Comparison of ENCODE assay signal across 8 mouse cellular contexts in the genomic region with DNA sequence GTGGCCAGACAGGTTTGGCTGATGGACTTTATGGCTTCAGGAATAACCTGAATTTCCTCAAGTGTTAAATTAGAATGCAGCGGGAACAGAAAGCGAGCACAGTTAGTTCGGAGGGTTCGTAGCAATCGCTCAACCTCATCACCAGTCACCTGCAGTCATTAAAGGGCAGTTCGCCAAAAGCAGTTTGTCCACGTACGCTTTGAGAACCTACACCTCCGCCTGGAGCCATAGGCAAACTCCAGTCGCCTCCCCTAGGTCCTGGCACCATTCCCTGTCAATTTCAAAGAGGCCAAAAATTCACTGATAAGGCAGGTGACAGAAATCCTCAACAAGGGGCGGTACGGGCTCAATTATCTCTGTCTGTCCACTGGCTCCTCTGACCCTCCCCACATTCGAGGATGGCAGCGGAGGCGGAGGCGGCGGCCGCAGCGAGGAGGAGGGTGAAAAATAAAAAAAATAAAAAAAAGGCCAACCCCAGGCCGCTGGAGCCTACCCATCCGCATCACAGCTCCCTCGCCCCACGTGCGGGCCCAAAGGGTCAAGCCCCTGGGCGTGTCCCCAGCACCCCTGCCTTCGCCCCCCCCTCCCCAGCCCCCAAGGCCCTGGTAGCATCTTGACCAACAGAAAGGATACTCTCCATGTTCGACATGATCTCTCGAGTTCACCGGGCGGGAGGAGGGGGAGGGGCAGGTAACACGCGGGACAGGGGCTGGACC. TPM values are rescaled to one million over a fixed set of nuclear protein-coding genes. Genes with fewer than 3 reads are reported as not detected.
DNase-seq lines count a peak whose midpoint lies in the region; ATAC-seq lines count a peak whose summit lies in the region.

No protein-coding gene starts in this region.

- peak; percentile 39 for ATAC-seq in frontal cortex, adult (ENCODE audit: low TSS enrichment)
- peak; percentile 35 for ATAC-seq in hindbrain, embryonic 16.5 days

- no peaks in the 10 kb centered on the region for H3K9me3 ChIP-seq in hindbrain, embryonic 16.5 days (ENCODE audit: control insufficient read depth, low read length)
- no peaks in the 10 kb centered on the region for H3K9me3 ChIP-seq in midbrain, embryonic 10.5 days (replicated peaks)

- peak overlapping the region; percentile 60 for H3K4me3 ChIP-seq in hindbrain, embryonic 16.5 days (ENCODE audit: low read length)
- peak overlapping the region; percentile 63 for H3K4me3 ChIP-seq in midbrain, embryonic 10.5 days

- no peaks in the 10 kb centered on the region for H3K4me1 ChIP-seq in hindbrain, embryonic 16.5 days (ENCODE audit: control insufficient read depth, insufficient read depth, low read depth, low read length)
- H3K4me1 ChIP-seq in midbrain, embryonic 10.5 days = no peaks in the 10 kb centered on the region

- H3K36me3 ChIP-seq in hindbrain, embryonic 16.5 days (ENCODE audit: control insufficient read depth, insufficient read depth, low read length) = no peaks in the 10 kb centered on the region
- no peaks in the 10 kb centered on the region for H3K36me3 ChIP-seq in midbrain, embryonic 10.5 days

- peak; percentile 5 for DNase-seq in layer of hippocampus, adult 11-12 months (ENCODE audit: low spot score)
- DNase-seq in layer of hippocampus, adult 9-10 months (ENCODE audit: low spot score) = no peak
- peak; percentile 52 for DNase-seq in cerebellum, adult 8-10 months
- DNase-seq in left cerebral cortex, postnatal 36 days (ENCODE audit: low spot score in 2 of 2) = peak; percentile 7 to 18
- no peak for DNase-seq in midbrain, embryonic 10.5 days (ENCODE audit: low spot score)
- peak; percentile 26 to 30 for DNase-seq in spleen, postnatal 10 days (ENCODE audit: low spot score in 2 of 2)

- H3K9ac ChIP-seq in hindbrain, embryonic 16.5 days (ENCODE audit: low read depth, low read length) = peak overlapping the region; percentile 76

- H3K4me2 ChIP-seq in hindbrain, embryonic 16.5 days (ENCODE audit: low read length) = peak overlapping the region; percentile 50

- 20% methylated on average over 31 of the region's 32 CpGs for WGBS in hindbrain, embryonic 16.5 days
- 29% methylated on average over 32 of the region's 32 CpGs for WGBS in midbrain, embryonic 10.5 days

- peak overlapping the region; percentile 59 for H3K27ac ChIP-seq in hindbrain, embryonic 16.5 days (ENCODE audit: low read depth, low read length)
- peak overlapping the region; percentile 85 for H3K27ac ChIP-seq in midbrain, embryonic 10.5 days (replicated peaks)

- intact Hi-C loops in left cerebral cortex, postnatal 36 days (cut with DNase I) = loop anchor here (5.0 kb wide), 1 partner anchor 722 kb away; no protein-coding TSS in a partner anchor

- no peaks in the 10 kb centered on the region for H3K27me3 ChIP-seq in hindbrain, embryonic 16.5 days (replicated peaks; ENCODE audit: control insufficient read depth, insufficient read depth, low read length)
- no peaks in the 10 kb centered on the region for H3K27me3 ChIP-seq in midbrain, embryonic 10.5 days (ENCODE audit: low read depth, poor library complexity, severe bottlenecking)

RNA-seq across cellular contexts. Expression of a gene that starts 0.5 kb away (rescaled TPM):
- 23.3 and 23.5 TPM in 2 replicates for polyA plus RNA-seq in hindbrain, embryonic 16.5 days (2015; fragmentation: Nextera tagmentation; extraction: Ambion mirVana)
- 10 to 100 TPM; 30.4 to 36.3 TPM for total RNA-seq in left cerebral cortex, postnatal 36 days (2021)
- polyA plus RNA-seq in midbrain, embryonic 10.5 days (2016; fragmentation: Nextera tagmentation; extraction: Ambion mirVana) = 6.9 TPM in 2 replicates

RNA-seq across cellular contexts. Expression of a gene that starts 23.3 kb away (rescaled TPM):
- not detected in 2 replicates for polyA plus RNA-seq in hindbrain, embryonic 16.5 days (2015; fragmentation: Nextera tagmentation; extraction: Ambion mirVana)
- not detected for total RNA-seq in left cerebral cortex, postnatal 36 days (2021)
- 0.19 TPM in 1 of 2 replicates, not detected in the other for polyA plus RNA-seq in midbrain, embryonic 10.5 days (2016; fragmentation: Nextera tagmentation; extraction: Ambion mirVana)

Comparison
In these comparisons a context has a peak if more than half of its experiments do, and no peak if none do; other contexts are left out.
1. DNase-seq: peak in layer of hippocampus, adult 11-12 months (single experiment), cerebellum, adult 8-10 months (single experiment), left cerebral cortex, postnatal 36 days (2 of 2) and spleen, postnatal 10 days (2 of 2); none in layer of hippocampus, adult 9-10 months (single experiment) and midbrain, embryonic 10.5 days (single experiment).